Mouse (Mus musculus) adrenal gland, postnatal 4 days (tissue): Measurements from ENCODE around the gene Rbks. TPM values are rescaled to one million over a fixed set of nuclear protein-coding genes. Genes with fewer than 3 reads are reported as not detected.
"Not testable (repeated sequence)": the region's sequence is repeated elsewhere in the genome, so short reads cannot be mapped to it uniquely, and the experiment has no call there.

Experiments
- DNase-seq, 2 experiments: peaks; one replicate each; pipeline ENCODE4 v3.0.0; 2021 to 2022; ENCODE audit warnings: low spot score in 2 of 2, mixed read lengths in 2 of 2
- microRNA-seq: library from miRNA; unstranded; fragments of <30 nt; microRNA quantifications from one replicate; pipeline ENCODE4 v1.2.0, GENCODE M21; 2021
- total RNA-seq, 2 experiments: library from RNA; stranded (reverse); gene quantifications; 2 replicates each; pipeline ENCODE4 v1.2.3; 2021

The Rbks gene
- total RNA-seq, 2 experiments from 2014 or later: 9.8 to 12.6 TPM

DNA sequence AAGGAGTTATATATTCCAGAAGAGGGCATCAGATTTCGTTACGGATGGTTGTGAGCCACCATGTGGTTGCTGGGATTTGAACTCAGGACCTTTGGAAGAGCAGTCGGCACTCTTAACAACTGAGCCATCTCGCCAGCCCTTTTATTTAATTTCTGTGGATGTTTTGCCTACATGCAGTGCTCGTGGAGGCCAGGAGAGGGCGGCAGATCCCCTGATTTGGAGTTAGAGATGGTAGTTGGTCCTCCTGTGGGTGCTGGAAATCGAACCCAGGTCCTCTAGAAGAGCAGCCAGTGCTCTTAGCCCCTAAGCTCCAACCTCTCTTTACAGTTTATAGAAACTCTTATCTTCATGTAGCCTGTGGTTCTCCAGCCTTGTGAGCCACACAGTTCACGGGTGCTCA is 108.8 kb downstream of the Rbks start:
- DNase-seq: not testable (repeated sequence)

DNA sequence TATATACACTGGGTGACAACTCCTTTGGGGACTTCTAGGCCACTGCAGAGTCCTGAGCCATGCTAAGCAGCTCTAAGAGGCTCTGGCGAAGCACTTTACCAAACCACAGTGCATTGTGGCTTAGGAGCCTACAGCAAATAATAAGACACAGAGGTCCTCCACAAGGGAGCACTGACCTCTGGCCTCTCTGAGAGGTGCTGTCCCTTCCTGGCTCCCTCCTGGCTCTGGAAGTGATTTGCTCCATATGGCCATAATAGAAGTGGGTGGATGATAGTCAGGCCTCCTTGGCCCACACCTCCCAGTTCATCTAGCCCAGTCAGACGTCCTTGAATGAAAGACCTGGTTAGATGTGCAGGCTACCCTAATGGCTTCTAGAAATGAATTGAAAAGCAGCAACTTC is 109.4 kb downstream of the Rbks start:
- no peak for DNase-seq

DNA sequence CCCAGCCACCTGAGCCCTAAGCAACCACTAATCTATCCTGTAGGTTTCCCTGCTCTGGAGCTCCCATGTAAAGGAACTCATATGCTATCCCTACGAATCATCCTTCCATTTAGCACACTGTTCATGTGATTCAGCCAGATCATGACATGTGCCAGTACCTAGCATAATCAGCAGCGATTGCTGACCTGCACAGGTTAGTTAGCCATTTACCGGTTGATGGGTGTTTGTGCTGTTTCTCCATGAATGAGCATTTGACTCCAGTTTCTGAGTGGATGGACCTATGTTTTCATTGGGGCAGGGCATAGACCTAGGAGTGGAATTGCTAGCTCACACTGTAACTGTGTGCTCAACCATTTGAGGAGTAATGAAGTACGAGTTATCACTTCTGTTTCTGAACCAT is 111.9 kb downstream of the Rbks start:
- DNase-seq: no peak

DNA sequence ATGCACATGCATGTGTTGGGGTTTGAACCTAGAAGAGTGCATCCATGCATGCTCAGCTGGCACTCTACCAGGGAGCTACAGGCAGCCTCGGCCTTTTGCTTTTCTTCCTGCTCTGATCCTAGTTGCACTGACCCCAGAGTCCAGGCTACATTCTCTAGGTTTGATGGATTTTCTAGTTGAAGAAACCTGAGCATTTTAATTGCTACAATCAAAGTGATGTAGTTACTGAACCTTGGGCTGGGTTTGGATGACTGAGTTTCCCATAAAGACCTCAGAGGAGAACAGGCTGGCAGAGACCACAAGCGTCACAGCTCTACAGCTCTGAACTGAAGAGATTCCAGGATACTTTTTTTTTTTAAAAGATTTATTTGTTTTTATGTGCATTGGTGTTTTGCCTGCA is 114.2 kb downstream of the Rbks start:
- no peak for DNase-seq

DNA sequence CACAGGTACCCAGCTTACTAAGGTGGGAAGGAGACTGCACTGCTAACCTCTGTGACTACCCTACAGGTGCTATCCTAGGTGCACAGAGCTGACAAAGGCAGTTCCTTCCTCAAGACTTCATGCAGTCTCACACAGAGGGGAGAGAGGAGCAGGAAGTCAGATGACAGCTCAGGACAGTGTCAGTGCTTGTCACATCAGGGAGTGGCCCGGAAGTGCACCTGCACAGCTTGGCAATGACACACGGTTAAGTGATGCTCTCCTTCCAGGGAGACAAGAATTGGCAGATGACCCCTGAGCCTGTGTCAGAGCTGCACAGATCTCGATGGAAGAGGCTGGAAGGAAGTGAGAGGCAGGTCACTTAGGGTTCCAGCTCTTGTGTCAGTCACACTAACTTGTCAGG is 115.5 kb downstream of the Rbks start:
- DNase-seq: no peak

DNA sequence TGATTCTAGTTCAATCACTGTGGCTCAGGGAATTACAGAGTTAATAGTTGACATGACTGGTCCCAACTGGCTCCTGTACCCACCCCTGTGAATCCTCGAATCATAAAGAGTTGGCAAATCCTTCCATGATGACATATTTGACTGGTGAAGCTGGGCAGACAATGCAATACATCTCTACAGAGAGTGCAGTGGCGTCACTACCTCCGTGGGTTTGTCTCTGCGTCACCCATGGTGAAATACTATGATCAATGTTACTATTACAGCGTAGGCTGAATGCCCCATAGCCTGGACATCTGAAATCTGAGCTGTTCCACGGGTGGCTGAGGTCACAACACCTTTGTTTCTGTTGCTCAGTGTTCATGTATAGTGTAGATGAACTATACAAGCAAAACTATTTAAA is 116.2 kb downstream of the Rbks start:
- DNase-seq: no peak

DNA sequence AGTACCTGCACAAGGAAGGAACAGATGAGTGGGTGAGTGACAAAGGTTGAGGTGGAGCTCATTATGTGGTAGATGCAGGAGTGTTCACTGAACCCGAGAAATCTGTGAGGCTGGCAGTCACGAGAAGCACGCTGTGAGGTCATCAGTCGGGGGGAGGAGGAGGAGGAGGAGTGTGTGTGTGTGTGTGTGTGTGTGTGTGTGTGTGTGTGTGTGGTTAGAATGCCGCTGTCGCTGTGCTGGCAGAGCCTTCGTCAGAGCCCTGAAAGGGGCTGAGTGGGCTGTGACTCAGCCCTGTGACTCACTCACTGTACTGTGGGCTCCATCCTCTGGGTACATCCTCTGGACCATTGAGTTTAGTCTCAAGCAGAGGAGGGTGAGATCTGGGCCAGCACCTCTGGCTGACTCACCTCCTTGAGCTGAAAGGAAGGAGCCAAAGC is 120.9 kb downstream of the Rbks start:
- DNase-seq: no peak

Small RNA genes lying within 50 kb of the gene (microRNA-seq; reads per million reads assigned to microRNA genes)
- not detected for gene Mir3473e

Other genes with a start within 250 kb of the Rbks start
- gene Zfp512, start 245.2 kb downstream of the Rbks start, total RNA-seq: 10 to 100 TPM; 34.2 to 34.8 TPM
- gene 4930548H24Rik, start 211.9 kb downstream of the Rbks start, total RNA-seq: under 1 TPM; 0.50 to 0.62 TPM
- gene Gpn1, start 202.9 kb downstream of the Rbks start, total RNA-seq: 10 to 100 TPM; 28.0 to 28.7 TPM
- 10 to 100 TPM; 34.7 to 39.1 TPM for gene Slc4a1ap, start 170.6 kb downstream of the Rbks start, total RNA-seq
- gene Supt7l, start 169.8 kb downstream of the Rbks start, total RNA-seq: 10 to 100 TPM; 26.6 to 27.6 TPM
- 100 to 1,000 TPM; 262 to 270 TPM for gene Mrpl33, start 100.7 kb downstream of the Rbks start, total RNA-seq
- gene Babam2, start 57 bp upstream of the Rbks start, total RNA-seq: 100 to 1,000 TPM in 1 of 2 experiments, 10 to 100 TPM in 1; 99.6 to 107 TPM